Mouse (Mus musculus): ENCODE data around the gene Olfr199. TPM values are rescaled to one million over a fixed set of nuclear protein-coding genes. Genes with fewer than 3 reads are reported as not detected.
"Not testable (repeated sequence)": the region's sequence is repeated elsewhere in the genome, so short reads cannot be mapped to it uniquely, and the experiment has no call there.

Gene Olfr199
- polyA plus RNA-seq (2016; fragmentation: Nextera tagmentation; extraction: Ambion mirVana), result not detected in 2 replicates

DNA sequence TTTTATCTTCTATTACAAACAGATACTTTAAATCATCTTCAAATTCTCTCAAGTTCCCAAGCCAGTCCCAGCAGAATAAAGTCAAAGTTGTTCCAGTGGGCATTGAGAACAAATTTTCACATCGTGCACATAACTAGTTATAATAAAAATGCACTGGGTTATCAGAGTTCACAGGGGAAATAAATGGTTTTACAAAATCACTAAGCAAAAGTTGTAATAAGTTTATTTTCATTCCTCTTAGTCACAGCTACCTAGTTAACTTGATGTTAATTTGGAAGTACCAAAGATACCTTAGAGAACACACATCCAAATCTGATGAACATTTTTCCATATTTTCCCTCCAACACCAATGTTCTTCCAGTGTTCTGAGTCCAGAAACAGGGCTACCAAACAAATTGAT, at the start of gene Olfr199:
Olfr199 (minus strand) TSS at position 101 of the 400 bp plus-strand sequence.
- H3K9me3 ChIP-seq (replicated peaks); H3K27ac ChIP-seq; H3K4me3 ChIP-seq; DNase-seq (ENCODE audit: low spot score); H3K36me3 ChIP-seq; H3K27me3 ChIP-seq (ENCODE audit: low read depth, poor library complexity, severe bottlenecking); H3K4me1 ChIP-seq: not testable (repeated sequence)
- 86% methylated on average over 1 of the region's 1 CpGs for WGBS

DNA sequence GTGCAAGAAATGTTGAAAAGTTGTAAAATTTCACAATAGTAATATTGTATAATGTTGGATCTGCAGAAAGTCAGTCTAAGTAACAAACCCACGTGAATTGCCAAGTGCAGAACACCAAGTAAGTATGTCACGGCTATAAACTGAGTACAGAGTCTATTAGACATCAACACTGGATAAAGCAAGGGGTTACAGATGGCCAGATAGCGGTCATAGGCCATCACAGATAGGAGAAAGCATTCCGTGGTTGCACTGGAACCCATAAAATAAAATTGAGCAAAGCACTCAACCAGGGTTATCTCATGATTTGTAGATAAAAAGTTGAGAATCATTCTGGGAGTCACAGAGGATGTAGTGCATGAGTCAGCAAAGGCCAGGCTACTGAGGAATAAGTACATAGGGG, 49.5 kb upstream of the Olfr199 start:
- H3K36me3 ChIP-seq; DNase-seq (ENCODE audit: low spot score): not testable (repeated sequence)
- 80% methylated on average over 4 of the region's 4 CpGs for WGBS

DNA sequence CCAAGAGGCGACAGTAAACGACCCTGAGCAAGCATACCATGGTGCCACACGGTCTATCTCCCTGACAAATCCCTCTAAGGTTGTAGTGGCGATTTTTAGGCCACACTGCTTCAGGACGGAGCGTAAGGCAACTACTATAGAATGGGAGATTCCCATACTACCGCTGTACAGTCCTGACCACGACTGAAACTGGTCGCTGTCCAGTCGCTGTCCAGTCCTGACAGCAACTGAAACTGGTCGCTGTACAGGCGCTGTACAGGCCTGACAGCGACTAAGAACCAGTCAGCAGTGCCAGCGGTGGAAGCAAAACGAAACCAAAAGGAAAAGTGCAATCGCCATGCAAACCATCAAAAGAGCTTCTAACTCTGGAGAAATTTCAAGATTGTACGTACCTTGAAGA, 30.1 kb upstream of the Olfr199 start:
- Histone ChIP-seq H3K4me3 (no peak overlapping the region), H3K36me3 (no peaks in the 10 kb centered on the region), H3K9me3 (replicated peaks) (no peaks in the 10 kb centered on the region), H3K4me1 (no peaks in the 10 kb centered on the region), H3K27me3 (ENCODE audit: low read depth, poor library complexity, severe bottlenecking) (no peaks in the 10 kb centered on the region), H3K27ac (no peak overlapping the region)
- 88% methylated on average over 17 of the region's 17 CpGs for WGBS
- DNase-seq (ENCODE audit: low spot score), result no peak

More for the DNA sequence above, 49.5 kb upstream of the Olfr199 start:
- not testable (repeated sequence) for H3K27me3 ChIP-seq (ENCODE audit: low read depth, poor library complexity, severe bottlenecking); H3K27ac ChIP-seq; H3K4me3 ChIP-seq; H3K9me3 ChIP-seq (replicated peaks); H3K4me1 ChIP-seq

DNA sequence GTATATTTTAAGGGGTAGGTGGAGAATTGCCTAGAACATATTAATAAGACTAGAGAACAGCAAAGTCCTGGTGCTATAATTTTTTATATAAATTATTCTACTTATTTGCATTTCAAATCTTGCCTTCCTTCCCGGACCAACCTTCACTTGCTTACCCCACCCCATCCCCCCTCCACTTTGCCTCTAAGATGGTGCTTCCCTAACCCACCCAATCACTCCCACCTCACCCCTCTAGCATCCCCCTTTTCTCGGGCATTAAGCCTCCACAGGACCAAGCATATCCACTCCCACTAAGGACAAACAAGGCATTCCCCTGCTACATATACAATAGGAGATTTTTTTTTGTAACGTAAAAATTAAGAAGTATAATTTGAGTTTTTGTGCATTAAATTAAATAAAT, 1.7 kb downstream of the Olfr199 start:
- not testable (repeated sequence) for H3K9me3 ChIP-seq (replicated peaks); H3K4me3 ChIP-seq; H3K36me3 ChIP-seq; H3K4me1 ChIP-seq; DNase-seq (ENCODE audit: low spot score); H3K27me3 ChIP-seq (ENCODE audit: low read depth, poor library complexity, severe bottlenecking); H3K27ac ChIP-seq
- 83% methylated on average over 3 of the region's 3 CpGs for WGBS

DNA sequence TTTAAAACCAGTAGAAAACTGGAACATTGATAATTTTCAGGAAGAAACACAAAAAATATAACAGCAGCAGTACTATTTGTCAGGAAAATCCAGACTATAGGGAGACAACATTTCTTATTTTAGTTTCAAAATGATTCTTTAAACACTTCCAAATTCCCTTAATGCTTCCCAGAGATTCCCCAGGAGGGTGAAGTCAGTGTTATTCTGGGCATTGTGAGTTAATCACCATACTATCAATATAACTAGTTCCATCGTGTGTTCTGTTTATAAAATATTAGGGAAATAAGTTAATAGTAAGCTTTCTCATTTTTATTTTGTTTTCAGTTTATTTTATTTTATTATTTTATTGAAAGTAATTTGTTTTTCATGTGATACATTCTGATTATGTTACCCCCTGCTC, 16.1 kb downstream of the Olfr199 start, which contains the start of gene Olfr198:
Olfr198 (minus strand) TSS at position 101 of the 400 bp plus-strand sequence.
- not testable (repeated sequence) for DNase-seq (ENCODE audit: low spot score); H3K4me1 ChIP-seq; H3K27me3 ChIP-seq (ENCODE audit: low read depth, poor library complexity, severe bottlenecking); H3K36me3 ChIP-seq; H3K27ac ChIP-seq; H3K9me3 ChIP-seq (replicated peaks); H3K4me3 ChIP-seq
- 74% methylated on average over 1 of the region's 1 CpGs for WGBS

DNA sequence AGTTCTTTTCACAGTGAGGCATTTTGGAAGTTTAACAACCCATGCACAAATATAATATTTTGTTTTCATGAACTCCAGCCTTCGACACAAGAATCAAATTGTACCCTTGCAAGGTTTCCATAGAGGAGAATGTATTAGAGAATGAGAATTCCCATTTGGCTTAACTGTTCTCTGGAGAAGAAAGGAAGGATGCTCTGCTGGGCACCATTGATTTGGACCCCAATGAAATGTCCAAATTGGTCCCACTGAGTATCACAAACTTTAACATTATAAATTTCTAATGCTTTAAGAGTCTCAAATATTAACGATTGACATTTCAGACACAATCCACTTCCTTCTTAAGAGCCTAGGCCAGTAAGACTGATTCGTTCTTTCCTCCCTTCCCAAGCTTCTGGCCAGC, 49.2 kb downstream of the Olfr199 start, which contains the start of gene Olfr196:
Olfr196 (minus strand) TSS at position 101 of the 400 bp plus-strand sequence.
- Histone ChIP-seq H3K4me3 (no peak within 1 kb of the TSS), H3K27ac (no peak within 1 kb of the TSS), H3K27me3 (ENCODE audit: low read depth, poor library complexity, severe bottlenecking) (no peaks in the 10 kb centered on the region), H3K9me3 (replicated peaks) (no peaks in the 10 kb centered on the region), H3K36me3 (no peaks in the 10 kb centered on the region), H3K4me1 (no peaks in the 10 kb centered on the region)
- no peak for DNase-seq (ENCODE audit: low spot score)
- WGBS, result 81% methylated on average over 3 of the region's 3 CpGs

Other genes with a start within 250 kb of the Olfr199 start
- gene Olfr183, start 224.4 kb downstream of the Olfr199 start, polyA plus RNA-seq (2016; fragmentation: Nextera tagmentation; extraction: Ambion mirVana), result not detected in 2 replicates
- not detected in 2 replicates for gene Olfr186, start 189.5 kb downstream of the Olfr199 start, polyA plus RNA-seq (2016; fragmentation: Nextera tagmentation; extraction: Ambion mirVana)
- not detected in 2 replicates for gene Olfr187, start 180.0 kb downstream of the Olfr199 start, polyA plus RNA-seq (2016; fragmentation: Nextera tagmentation; extraction: Ambion mirVana)
- not detected in 2 replicates for gene Olfr190, start 141.8 kb downstream of the Olfr199 start, polyA plus RNA-seq (2016; fragmentation: Nextera tagmentation; extraction: Ambion mirVana)
- gene Olfr191, start 129.9 kb downstream of the Olfr199 start, polyA plus RNA-seq (2016; fragmentation: Nextera tagmentation; extraction: Ambion mirVana), result not detected in 2 replicates
- gene Olfr193, start 107.9 kb downstream of the Olfr199 start, polyA plus RNA-seq (2016; fragmentation: Nextera tagmentation; extraction: Ambion mirVana), result not detected in 2 replicates
- not detected in 2 replicates for gene Olfr194, start 98.7 kb downstream of the Olfr199 start, polyA plus RNA-seq (2016; fragmentation: Nextera tagmentation; extraction: Ambion mirVana)
- not detected in 2 replicates for gene Olfr195, start 72.7 kb downstream of the Olfr199 start, polyA plus RNA-seq (2016; fragmentation: Nextera tagmentation; extraction: Ambion mirVana)
- gene Olfr196, start 49.3 kb downstream of the Olfr199 start, polyA plus RNA-seq (2016; fragmentation: Nextera tagmentation; extraction: Ambion mirVana), result not detected in 2 replicates
- not detected in 2 replicates for gene Olfr198, start 16.2 kb downstream of the Olfr199 start, polyA plus RNA-seq (2016; fragmentation: Nextera tagmentation; extraction: Ambion mirVana)
- not detected in 2 replicates for gene Olfr201, start 52.9 kb upstream of the Olfr199 start, polyA plus RNA-seq (2016; fragmentation: Nextera tagmentation; extraction: Ambion mirVana)
- gene Olfr202, start 67.0 kb upstream of the Olfr199 start, polyA plus RNA-seq (2016; fragmentation: Nextera tagmentation; extraction: Ambion mirVana), result not detected in 2 replicates
- not detected in 2 replicates for gene Olfr203, start 79.1 kb upstream of the Olfr199 start, polyA plus RNA-seq (2016; fragmentation: Nextera tagmentation; extraction: Ambion mirVana)
- not detected in 2 replicates for gene Olfr204, start 98.5 kb upstream of the Olfr199 start, polyA plus RNA-seq (2016; fragmentation: Nextera tagmentation; extraction: Ambion mirVana)
- gene Olfr205, start 111.4 kb upstream of the Olfr199 start, polyA plus RNA-seq (2016; fragmentation: Nextera tagmentation; extraction: Ambion mirVana), result not detected in 2 replicates
- not detected in 2 replicates for gene Olfr206, start 129.5 kb upstream of the Olfr199 start, polyA plus RNA-seq (2016; fragmentation: Nextera tagmentation; extraction: Ambion mirVana)
- gene Olfr209, start 144.2 kb upstream of the Olfr199 start, polyA plus RNA-seq (2016; fragmentation: Nextera tagmentation; extraction: Ambion mirVana), result not detected in 2 replicates
- 0.11 and 0.19 TPM in 2 replicates for gene Gabrr3, start 187.6 kb upstream of the Olfr199 start, polyA plus RNA-seq (2016; fragmentation: Nextera tagmentation; extraction: Ambion mirVana)

Measured in limb, embryonic 10.5 days (tissue).